Mouse (Mus musculus) midbrain, embryonic 12.5 days (tissue): ENCODE results near the gene Gm45753. TPM values are rescaled to one million over a fixed set of nuclear protein-coding genes. Genes with fewer than 3 reads are reported as not detected.
"Not testable (repeated sequence)": the region's sequence is repeated elsewhere in the genome, so short reads cannot be mapped to it uniquely, and the experiment has no call there.

Experiments
- ATAC-seq: fragments of 200-750 bp; cut with Nextera tagmentation; 2 replicates; pipeline ENCODE4 v1.8.0; 2017; ENCODE audit warnings: low read depth, moderate TSS enrichment, moderate library complexity; ENCODE audit not compliant: low FRiP score
- H3K27ac ChIP-seq: fragments of 300-500 bp; sonication (generic); replicated peaks from 2 replicates; pipeline ENCODE4 v1.5.1; 2016; ENCODE audit warnings: mild to moderate bottlenecking
- H3K27me3 ChIP-seq: fragments of 300-500 bp; sonication (generic); 2 replicates; pipeline ENCODE4 v1.6.1; 2016; ENCODE audit warnings: mild to moderate bottlenecking
- H3K36me3 ChIP-seq: fragments of 300-500 bp; sonication (generic); 2 replicates; pipeline ENCODE4 v1.6.1; 2016
- H3K4me1 ChIP-seq: fragments of 300-500 bp; sonication (generic); 2 replicates; pipeline ENCODE4 v1.6.1; 2016
- H3K4me2 ChIP-seq: fragments of 300-500 bp; sonication (generic); replicated peaks from 2 replicates; pipeline ENCODE4 v1.6.1; 2016; ENCODE audit warnings: mild to moderate bottlenecking, moderate library complexity
- H3K4me3 ChIP-seq: fragments of 300-500 bp; sonication (generic); 2 replicates; pipeline ENCODE4 v1.5.1; 2016; ENCODE audit warnings: mild to moderate bottlenecking
- H3K9ac ChIP-seq: fragments of 300-500 bp; sonication (generic); replicated peaks from 2 replicates; pipeline ENCODE4 v1.6.1; 2016; ENCODE audit warnings: mild to moderate bottlenecking, moderate library complexity
- H3K9me3 ChIP-seq: fragments of 300-500 bp; sonication (generic); 2 replicates; pipeline ENCODE4 v1.6.1; 2016; ENCODE audit warnings: mild to moderate bottlenecking
- WGBS: fragments of 180-500 bp; shearing (Covaris S2); methylation state at CpG from one replicate; pipeline ENCODE4 v1.1.7; 2016; 5-methylcytosine and 5-hydroxymethylcytosine counted together
- polyA plus RNA-seq: library from polyadenylated mRNA; unstranded; fragments of >200 nt; fragmentation: Nextera tagmentation; extraction: Ambion mirVana; gene quantifications from 2 replicates; pipeline ENCODE4 v1.2.1, GENCODE M21; 2016

Gene Gm45753
- not detected in 2 replicates for polyA plus RNA-seq

- Histone ChIP-seq H3K27ac (no peak within 1 kb of the TSS), H3K9ac (no peak within 1 kb of the TSS), H3K4me1 (no peaks in the 10 kb centered on the region), H3K36me3 (no peaks in the 10 kb centered on the region), H3K4me2 (no peak within 1 kb of the TSS), H3K9me3 (no peaks in the 10 kb centered on the region), H3K27me3 (no peaks in the 10 kb centered on the region), H3K4me3 (no peak within 1 kb of the TSS)
- no peak for ATAC-seq
- WGBS: 93% methylated on average over 13 of the region's 13 CpGs
Observed at GRCm38 (mm10) chr8:45308366-45308765, at the start of gene Gm45753. Gm45753 (minus strand) TSS chr8:45308466.

- H3K4me3 ChIP-seq: no peak overlapping the region
- H3K27ac ChIP-seq: no peak overlapping the region
- H3K9ac ChIP-seq: no peak overlapping the region
- no peak for ATAC-seq
- no peaks in the 10 kb centered on the region for H3K9me3 ChIP-seq
- no peak overlapping the region for H3K4me2 ChIP-seq
- no peaks in the 10 kb centered on the region for H3K27me3 ChIP-seq
- no peaks in the 10 kb centered on the region for H3K36me3 ChIP-seq
- peaks cover 4% of the 10 kb centered on the region; the same call in 1 of the 2 replicates for H3K4me1 ChIP-seq
- WGBS: 81% methylated on average over 6 of the region's 6 CpGs
Observed at GRCm38 (mm10) chr8:45355809-45356208, 47.5 kb upstream of the Gm45753 start.

GRCm38 (mm10) chr8:45345031-45345430 lies 36.8 kb upstream of the Gm45753 start:
- peak; percentile 34; the same call in 1 of the 2 replicates for ATAC-seq
- H3K27me3 ChIP-seq: no peaks in the 10 kb centered on the region
- H3K9me3 ChIP-seq: no peaks in the 10 kb centered on the region
- H3K27ac ChIP-seq: no peak overlapping the region
- 20% methylated on average over 6 of the region's 6 CpGs for WGBS
- no peaks in the 10 kb centered on the region for H3K36me3 ChIP-seq
- H3K4me1 ChIP-seq: no peaks in the 10 kb centered on the region
- H3K9ac ChIP-seq: no peak overlapping the region
- H3K4me2 ChIP-seq: no peak overlapping the region
- H3K4me3 ChIP-seq: no peak overlapping the region

- H3K4me2 ChIP-seq: no peak overlapping the region
- no peaks in the 10 kb centered on the region for H3K36me3 ChIP-seq
- H3K9me3 ChIP-seq: no peaks in the 10 kb centered on the region
- no peaks in the 10 kb centered on the region for H3K4me1 ChIP-seq
- H3K9ac ChIP-seq: no peak overlapping the region
- WGBS: 94% methylated on average over 8 of the region's 8 CpGs
- ATAC-seq: no peak
- no peak overlapping the region for H3K4me3 ChIP-seq
- no peak overlapping the region for H3K27ac ChIP-seq
- H3K27me3 ChIP-seq: no peaks in the 10 kb centered on the region
Observed at GRCm38 (mm10) chr8:45344298-45344697, 36.0 kb upstream of the Gm45753 start.

GRCm38 (mm10) chr8:45341630-45342628 lies 33.7 kb upstream of the Gm45753 start:
- 87% methylated on average over 12 of the region's 12 CpGs for WGBS
- Histone ChIP-seq H3K9ac (no peak overlapping the region), H3K27me3 (no peaks in the 10 kb centered on the region), H3K4me2 (no peak overlapping the region), H3K36me3 (no peaks in the 10 kb centered on the region), H3K4me1 (no peaks in the 10 kb centered on the region), H3K4me3 (no peak overlapping the region), H3K9me3 (no peaks in the 10 kb centered on the region), H3K27ac (no peak overlapping the region)
- ATAC-seq: no peak

- H3K9ac ChIP-seq: peak overlapping the region; percentile 54
- no peaks in the 10 kb centered on the region for H3K9me3 ChIP-seq
- H3K4me3 ChIP-seq: peak overlapping the region; percentile 56
- ATAC-seq: peak; percentile 41; the same call in 1 of the 2 replicates
- no peak overlapping the region for H3K27ac ChIP-seq
- peak overlapping the region; percentile 89 for H3K4me2 ChIP-seq
- peaks cover 18% of the 10 kb centered on the region for H3K27me3 ChIP-seq
- H3K36me3 ChIP-seq: no peaks in the 10 kb centered on the region
- H3K4me1 ChIP-seq: peaks cover 9% of the 10 kb centered on the region
- WGBS: 2% methylated on average over 8 of the region's 8 CpGs
Observed at GRCm38 (mm10) chr8:45333493-45333892, 25.2 kb upstream of the Gm45753 start.

GRCm38 (mm10) chr8:45332685-45333409 lies 24.6 kb upstream of the Gm45753 start, which contains the start of gene Cyp4v3:
Cyp4v3 (minus strand) TSS chr8:45333216.
- Histone ChIP-seq H3K9ac (peak within 1 kb of the TSS; percentile 54), H3K36me3 (no peaks in the 10 kb centered on the region), H3K4me3 (peak within 1 kb of the TSS; percentile 56), H3K27ac (no peak within 1 kb of the TSS), H3K9me3 (no peaks in the 10 kb centered on the region), H3K4me2 (peak within 1 kb of the TSS; percentile 89), H3K27me3 (peaks cover 18% of the 10 kb centered on the region), H3K4me1 (peaks cover 9% of the 10 kb centered on the region)
- under 1% methylated on average over 44 of the region's 44 CpGs for WGBS
- ATAC-seq: peak; percentile 79

- H3K9me3 ChIP-seq: no peaks in the 10 kb centered on the region
- no peak overlapping the region for H3K27ac ChIP-seq
- peaks cover 18% of the 10 kb centered on the region for H3K27me3 ChIP-seq
- no peak for ATAC-seq
- H3K4me1 ChIP-seq: peaks cover 9% of the 10 kb centered on the region
- no peak overlapping the region for H3K9ac ChIP-seq
- no peaks in the 10 kb centered on the region for H3K36me3 ChIP-seq
- 78% methylated on average over 3 of the region's 3 CpGs for WGBS
- H3K4me3 ChIP-seq: no peak overlapping the region
- no peak overlapping the region for H3K4me2 ChIP-seq
Observed at GRCm38 (mm10) chr8:45330856-45331255, 22.6 kb upstream of the Gm45753 start.

- H3K4me2 ChIP-seq: no peak overlapping the region
- no peak overlapping the region for H3K27ac ChIP-seq
- 88% methylated on average over 6 of the region's 6 CpGs for WGBS
- H3K27me3 ChIP-seq: peaks cover 18% of the 10 kb centered on the region
- H3K9ac ChIP-seq: no peak overlapping the region
- H3K4me3 ChIP-seq: no peak overlapping the region
- no peak for ATAC-seq
- peaks cover 9% of the 10 kb centered on the region for H3K4me1 ChIP-seq
- no peaks in the 10 kb centered on the region for H3K9me3 ChIP-seq
- no peaks in the 10 kb centered on the region for H3K36me3 ChIP-seq
Observed at GRCm38 (mm10) chr8:45329206-45329980, 21.1 kb upstream of the Gm45753 start.

GRCm38 (mm10) chr8:45327076-45327475 lies 18.8 kb upstream of the Gm45753 start:
- not testable (repeated sequence) for H3K36me3 ChIP-seq, H3K9me3 ChIP-seq, H3K4me1 ChIP-seq, H3K27ac ChIP-seq, H3K4me3 ChIP-seq, H3K9ac ChIP-seq, H3K27me3 ChIP-seq, ATAC-seq, H3K4me2 ChIP-seq

- H3K9ac ChIP-seq: no peak overlapping the region
- no peak overlapping the region for H3K4me2 ChIP-seq
- no peaks in the 10 kb centered on the region for H3K9me3 ChIP-seq
- no peaks in the 10 kb centered on the region for H3K4me1 ChIP-seq
- ATAC-seq: no peak
- no peaks in the 10 kb centered on the region for H3K27me3 ChIP-seq
- 89% methylated on average over 4 of the region's 4 CpGs for WGBS
- H3K4me3 ChIP-seq: no peak overlapping the region
- no peak overlapping the region for H3K27ac ChIP-seq
- no peaks in the 10 kb centered on the region for H3K36me3 ChIP-seq
Observed at GRCm38 (mm10) chr8:45324151-45324550, 15.9 kb upstream of the Gm45753 start.
